Mouse (Mus musculus) liver, embryonic 12.5 days (tissue): Measurements from ENCODE around the gene Atp6v1g1. TPM values are rescaled to one million over a fixed set of nuclear protein-coding genes. Genes with fewer than 3 reads are reported as not detected.

ENCODE experiments used
- ATAC-seq: fragments of 200-750 bp; cut with Nextera tagmentation; 2 replicates; pipeline ENCODE4 v1.8.0; 2017; ENCODE audit warnings: moderate number of reproducible peaks, mild to moderate bottlenecking, moderate library complexity
- H3K27ac ChIP-seq: fragments of 300-500 bp; sonication (generic); 2 replicates; pipeline ENCODE4 v1.5.1; 2016; ENCODE audit warnings: mild to moderate bottlenecking
- H3K27me3 ChIP-seq: fragments of 300-500 bp; sonication (generic); replicated peaks from 2 replicates; pipeline ENCODE4 v1.6.1; 2016; ENCODE audit warnings: mild to moderate bottlenecking, moderate library complexity
- H3K36me3 ChIP-seq: fragments of 300-500 bp; sonication (generic); 2 replicates; pipeline ENCODE4 v1.6.1; 2016; ENCODE audit warnings: mild to moderate bottlenecking, moderate library complexity
- H3K4me1 ChIP-seq: fragments of 300-500 bp; sonication (generic); 2 replicates; pipeline ENCODE4 v1.6.1; 2016
- H3K4me2 ChIP-seq: fragments of 300-500 bp; sonication (generic); 2 replicates; pipeline ENCODE4 v1.6.1; 2016; ENCODE audit warnings: mild to moderate bottlenecking, moderate library complexity
- H3K4me3 ChIP-seq: fragments of 300-500 bp; sonication (generic); 2 replicates; pipeline ENCODE4 v1.5.1; 2016; ENCODE audit warnings: mild to moderate bottlenecking, moderate library complexity
- H3K9ac ChIP-seq: fragments of 300-500 bp; sonication (generic); 2 replicates; pipeline ENCODE4 v1.6.1; 2016; ENCODE audit warnings: mild to moderate bottlenecking, moderate library complexity
- H3K9me3 ChIP-seq: fragments of 300-500 bp; sonication (generic); replicated peaks from 2 replicates; pipeline ENCODE4 v1.6.1; 2016; ENCODE audit warnings: mild to moderate bottlenecking, moderate library complexity
- WGBS: fragments of 180-500 bp; shearing (Covaris S2); methylation state at CpG from one replicate; pipeline ENCODE4 v1.1.7; 2016; ENCODE audit not compliant: insufficient replicate concordance; 5-methylcytosine and 5-hydroxymethylcytosine counted together
- polyA plus RNA-seq: library from polyadenylated mRNA; unstranded; fragments of >200 nt; fragmentation: Nextera tagmentation; extraction: Ambion mirVana; gene quantifications from 2 replicates; pipeline ENCODE4 v1.2.1, GENCODE M21; 2016

Atp6v1g1 gene
- polyA plus RNA-seq, 1 experiment from 2014 or later: 124 TPM

- Histone ChIP-seq H3K4me2 (no peak overlapping the region), H3K4me1 (no peaks in the 10 kb centered on the region), H3K9me3 (no peaks in the 10 kb centered on the region), H3K36me3 (no peaks in the 10 kb centered on the region), H3K27me3 (0 out of 2 replicates have a peak, but pooled peaks cover 3% of the 10 kb centered on the region), H3K9ac (no peak overlapping the region), H3K4me3 (no peak overlapping the region), H3K27ac (no peak overlapping the region)
- WGBS: 63% methylated on average over 2 of the region's 2 CpGs
- ATAC-seq: no peak
Observed at GRCm38 (mm10) chr4:63521813-63522419, 22.7 kb upstream of the Atp6v1g1 start.

- no peak overlapping the region for H3K9ac ChIP-seq
- no peaks in the 10 kb centered on the region for H3K4me1 ChIP-seq
- no peak overlapping the region for H3K4me2 ChIP-seq
- H3K27ac ChIP-seq: no peak overlapping the region
- H3K36me3 ChIP-seq: no peaks in the 10 kb centered on the region
- ATAC-seq: no peak
- H3K4me3 ChIP-seq: no peak overlapping the region
- 67% methylated on average over 8 of the region's 8 CpGs for WGBS
- no peaks in the 10 kb centered on the region for H3K9me3 ChIP-seq
- H3K27me3 ChIP-seq: no peaks in the 10 kb centered on the region
Observed at GRCm38 (mm10) chr4:63525514-63525913, 19.1 kb upstream of the Atp6v1g1 start.

GRCm38 (mm10) chr4:63528946-63529345, 15.6 kb upstream of the Atp6v1g1 start:
- H3K4me3 ChIP-seq: no peak overlapping the region
- H3K4me2 ChIP-seq: no peak overlapping the region
- H3K9ac ChIP-seq: no peak overlapping the region
- H3K27ac ChIP-seq: no peak overlapping the region
- H3K9me3 ChIP-seq: no peaks in the 10 kb centered on the region
- H3K27me3 ChIP-seq: no peaks in the 10 kb centered on the region
- no peak for ATAC-seq
- no peaks in the 10 kb centered on the region for H3K4me1 ChIP-seq
- 65% methylated on average over 6 of the region's 6 CpGs for WGBS
- H3K36me3 ChIP-seq: no peaks in the 10 kb centered on the region

GRCm38 (mm10) chr4:63530409-63530808, 14.2 kb upstream of the Atp6v1g1 start:
- Histone ChIP-seq H3K4me3 (no peak overlapping the region), H3K27me3 (no peaks in the 10 kb centered on the region), H3K27ac (no peak overlapping the region), H3K9me3 (no peaks in the 10 kb centered on the region), H3K9ac (no peak overlapping the region), H3K4me1 (no peaks in the 10 kb centered on the region), H3K4me2 (no peak overlapping the region), H3K36me3 (no peaks in the 10 kb centered on the region)
- no peak for ATAC-seq
- WGBS: 68% methylated on average over 7 of the region's 7 CpGs

GRCm38 (mm10) chr4:63537602-63538001, 7.0 kb upstream of the Atp6v1g1 start:
- ATAC-seq: no peak
- WGBS: 70% methylated on average over 4 of the region's 4 CpGs
- Histone ChIP-seq H3K4me3 (no peak overlapping the region), H3K36me3 (no peaks in the 10 kb centered on the region), H3K9me3 (no peaks in the 10 kb centered on the region), H3K4me2 (no peak overlapping the region), H3K27ac (no peak overlapping the region), H3K4me1 (no peaks in the 10 kb centered on the region), H3K9ac (no peak overlapping the region), H3K27me3 (no peaks in the 10 kb centered on the region)

- Histone ChIP-seq H3K36me3 (no peaks in the 10 kb centered on the region), H3K9ac (no peak overlapping the region), H3K9me3 (no peaks in the 10 kb centered on the region), H3K27me3 (no peaks in the 10 kb centered on the region), H3K27ac (no peak overlapping the region), H3K4me1 (peaks cover 30% of the 10 kb centered on the region), H3K4me2 (no peak overlapping the region), H3K4me3 (no peak overlapping the region)
- no peak for ATAC-seq
- 67% methylated on average over 2 of the region's 2 CpGs for WGBS
Observed at GRCm38 (mm10) chr4:63542209-63542608, 2.4 kb upstream of the Atp6v1g1 start.

- peak overlapping the region; percentile 88 for H3K9ac ChIP-seq
- ATAC-seq: peak; percentile 55
Observed at GRCm38 (mm10) chr4:63543746-63544493, 652 bp upstream of the Atp6v1g1 start.

GRCm38 (mm10) chr4:63545231-63545958, 823 bp downstream of the Atp6v1g1 start:
- 19% methylated on average over 26 of the region's 26 CpGs for WGBS
- no peaks in the 10 kb centered on the region for H3K27me3 ChIP-seq
- no peak; the same call in 1 of the 2 replicates for ATAC-seq

More at GRCm38 (mm10) chr4:63543746-63544493, 652 bp upstream of the Atp6v1g1 start:
- Histone ChIP-seq H3K27ac (peak overlapping the region; percentile 66), H3K36me3 (peaks cover 12% of the 10 kb centered on the region), H3K4me1 (peaks cover 33% of the 10 kb centered on the region), H3K4me2 (peak overlapping the region; percentile 57), H3K9me3 (no peaks in the 10 kb centered on the region), H3K4me3 (peak overlapping the region; percentile 87), H3K27me3 (no peaks in the 10 kb centered on the region)
- 55% methylated on average over 10 of the region's 10 CpGs for WGBS

GRCm38 (mm10) chr4:63546441-63547055, 2.0 kb downstream of the Atp6v1g1 start:
- H3K9ac ChIP-seq: peak overlapping the region; percentile 88; the same call in 1 of the 2 replicates
- peaks cover 33% of the 10 kb centered on the region for H3K4me1 ChIP-seq
- no peak overlapping the region for H3K27ac ChIP-seq
- ATAC-seq: no peak
- WGBS: 76% methylated on average over 6 of the region's 6 CpGs
- peak overlapping the region; percentile 82 for H3K4me2 ChIP-seq
- H3K9me3 ChIP-seq: no peaks in the 10 kb centered on the region
- peak overlapping the region; percentile 87; the same call in 1 of the 2 replicates for H3K4me3 ChIP-seq
- no peaks in the 10 kb centered on the region for H3K27me3 ChIP-seq
- peaks cover 33% of the 10 kb centered on the region for H3K36me3 ChIP-seq

More at GRCm38 (mm10) chr4:63545231-63545958, 823 bp downstream of the Atp6v1g1 start:
- Histone ChIP-seq H3K27ac (peak overlapping the region; percentile 82), H3K36me3 (peaks cover 22% of the 10 kb centered on the region), H3K4me1 (peaks cover 33% of the 10 kb centered on the region), H3K9ac (peak overlapping the region; percentile 88), H3K9me3 (no peaks in the 10 kb centered on the region), H3K4me3 (peak overlapping the region; percentile 87), H3K4me2 (peak overlapping the region; percentile 82)

- WGBS: 61% methylated on average over 1 of the region's 1 CpGs
Observed at GRCm38 (mm10) chr4:63547799-63548198, 3.2 kb downstream of the Atp6v1g1 start.

GRCm38 (mm10) chr4:63548491-63548890, 3.9 kb downstream of the Atp6v1g1 start:
- Histone ChIP-seq H3K4me1 (peaks cover 32% of the 10 kb centered on the region), H3K4me2 (no peak overlapping the region), H3K27ac (no peak overlapping the region), H3K9ac (no peak overlapping the region), H3K27me3 (no peaks in the 10 kb centered on the region), H3K9me3 (no peaks in the 10 kb centered on the region), H3K4me3 (no peak overlapping the region), H3K36me3 (peaks cover 49% of the 10 kb centered on the region)
- ATAC-seq: no peak
- 68% methylated on average over 3 of the region's 3 CpGs for WGBS

More at GRCm38 (mm10) chr4:63547799-63548198, 3.2 kb downstream of the Atp6v1g1 start:
- no peak overlapping the region for H3K9ac ChIP-seq
- H3K27ac ChIP-seq: no peak overlapping the region
- no peak for ATAC-seq
- H3K27me3 ChIP-seq: no peaks in the 10 kb centered on the region
- no peaks in the 10 kb centered on the region for H3K9me3 ChIP-seq
- peaks cover 45% of the 10 kb centered on the region for H3K36me3 ChIP-seq
- H3K4me3 ChIP-seq: no peak overlapping the region
- no peak overlapping the region for H3K4me2 ChIP-seq
- H3K4me1 ChIP-seq: peaks cover 33% of the 10 kb centered on the region
